Mouse (Mus musculus) midbrain, embryonic 16.5 days (tissue): Measurements from ENCODE around the gene Pcbp3. TPM values are rescaled to one million over a fixed set of nuclear protein-coding genes. Genes with fewer than 3 reads are reported as not detected.

Source experiments
- ATAC-seq: fragments of 200-750 bp; cut with Nextera tagmentation; 2 replicates; pipeline ENCODE4 v1.8.0; 2017; ENCODE audit warnings: moderate TSS enrichment
- H3K27ac ChIP-seq: fragments of 300-500 bp; sonication (generic); 2 replicates; pipeline ENCODE4 v1.5.1; 2014; ENCODE audit warnings: mild to moderate bottlenecking, low read length, mixed read lengths
- H3K27me3 ChIP-seq: fragments of 300-500 bp; sonication (generic); 2 replicates; pipeline ENCODE4 v1.6.1; 2014; ENCODE audit warnings: low read depth, low read length, mixed read lengths; ENCODE audit not compliant: control insufficient read depth, insufficient read depth
- H3K36me3 ChIP-seq: fragments of 300-500 bp; sonication (generic); 2 replicates; pipeline ENCODE4 v1.6.1; 2014; ENCODE audit warnings: mild to moderate bottlenecking, low read length, moderate library complexity, mixed read lengths; ENCODE audit not compliant: control insufficient read depth, insufficient read depth
- H3K4me1 ChIP-seq: fragments of 300-500 bp; sonication (generic); 2 replicates; pipeline ENCODE4 v1.6.1; 2014; ENCODE audit warnings: mild to moderate bottlenecking, low read length, mixed read lengths; ENCODE audit not compliant: control insufficient read depth, insufficient read depth
- H3K4me2 ChIP-seq: fragments of 300-500 bp; sonication (generic); 2 replicates; pipeline ENCODE4 v1.6.1; 2014; ENCODE audit warnings: mild to moderate bottlenecking, low read length, mixed read lengths
- H3K4me3 ChIP-seq: fragments of 300-500 bp; sonication (generic); 2 replicates; pipeline ENCODE4 v1.5.1; 2014; ENCODE audit warnings: low read depth, mild to moderate bottlenecking, low read length, moderate library complexity, mixed read lengths
- H3K9ac ChIP-seq: fragments of 300-500 bp; sonication (generic); 2 replicates; pipeline ENCODE4 v1.6.1; 2014; ENCODE audit warnings: low read depth, low read length, mixed read lengths
- H3K9me3 ChIP-seq: fragments of 300-500 bp; sonication (generic); replicated peaks from 2 replicates; pipeline ENCODE4 v1.6.1; 2014; ENCODE audit warnings: mild to moderate bottlenecking, low read length, mixed read lengths; ENCODE audit not compliant: control insufficient read depth, poor library complexity, severe bottlenecking
- WGBS: fragments of 180-500 bp; shearing (Covaris S2); extraction: QIAGEN DNeasy Blood & Tissue Kit; methylation state at CpG from one replicate; pipeline ENCODE4 v1.1.7; 2014; 5-methylcytosine and 5-hydroxymethylcytosine counted together
- polyA plus RNA-seq: library from polyadenylated mRNA; unstranded; fragments of >200 nt; fragmentation: Nextera tagmentation; extraction: Ambion mirVana; gene quantifications from 2 replicates; pipeline ENCODE4 v1.2.1, GENCODE M21; 2015

Gene Pcbp3
- polyA plus RNA-seq, 1 experiment from 2014 or later = 78.8 TPM

DNA sequence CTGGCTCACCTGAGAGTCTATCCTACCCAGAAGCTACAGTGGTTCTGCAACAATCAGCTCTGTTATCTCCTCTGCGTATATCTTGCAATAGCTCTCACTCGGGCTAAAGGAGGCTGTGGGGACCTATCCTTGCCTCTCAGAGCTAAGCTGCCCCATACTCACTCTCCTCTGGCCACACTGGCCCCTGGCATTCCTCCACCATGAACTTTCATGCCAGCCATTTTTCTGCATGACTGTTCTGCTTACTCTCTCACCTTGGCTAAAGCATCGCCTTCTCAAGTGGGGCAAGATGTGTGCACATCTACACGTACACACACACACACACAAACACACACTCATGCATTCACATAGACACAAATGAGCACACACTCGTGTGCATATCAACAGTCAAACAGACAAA lies 115.2 kb downstream of the Pcbp3 start:
- Histone ChIP-seq H3K36me3 (no peaks in the 10 kb centered on the region), H3K4me3 (no peak overlapping the region), H3K4me2 (no peak overlapping the region), H3K27me3 (no peaks in the 10 kb centered on the region), H3K9ac (no peak overlapping the region), H3K4me1 (no peaks in the 10 kb centered on the region; the same call in none of the 2 replicates), H3K9me3 (no peaks in the 10 kb centered on the region), H3K27ac (no peak overlapping the region)
- no peak for ATAC-seq
- 92% methylated on average over 5 of the region's 5 CpGs for WGBS

DNA sequence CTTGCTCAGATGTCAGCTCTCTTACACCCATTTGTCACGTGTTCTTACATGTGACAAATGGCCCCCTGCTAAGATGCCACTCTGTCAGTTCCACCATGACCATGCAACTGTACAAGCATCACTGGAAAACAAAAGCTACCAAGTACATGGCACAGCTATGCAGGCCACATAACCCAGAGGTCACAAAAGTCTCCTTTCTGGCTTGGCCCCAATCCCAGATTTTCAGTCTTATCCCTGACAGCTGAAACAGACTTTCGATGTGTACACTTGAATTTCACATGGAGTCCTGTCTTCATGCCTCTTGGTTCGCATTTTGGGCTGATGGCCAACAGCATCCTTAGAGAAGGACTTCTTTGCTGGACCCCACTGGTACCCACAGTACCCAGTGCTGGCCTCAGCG lies 116.8 kb downstream of the Pcbp3 start:
- 78% methylated on average over 4 of the region's 4 CpGs for WGBS

DNA sequence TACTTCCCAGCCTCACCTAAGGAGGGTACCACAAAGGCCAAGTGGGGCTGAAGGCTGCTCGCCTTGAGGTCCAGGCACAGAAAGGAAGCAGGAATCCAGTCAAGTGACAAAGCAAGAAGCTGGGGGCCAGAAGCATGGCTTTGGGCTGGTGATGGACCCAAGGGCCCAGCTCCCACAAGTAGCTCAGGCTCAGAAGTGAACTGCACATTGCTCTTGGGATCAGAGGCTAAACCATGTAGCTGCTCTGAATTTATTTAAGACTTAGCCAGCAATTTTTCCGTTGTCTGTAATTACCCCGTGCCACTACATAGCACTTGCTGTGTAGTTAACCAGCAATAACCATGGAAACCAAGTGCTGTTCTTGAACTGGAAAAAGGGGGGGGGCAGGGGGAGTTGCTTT lies 117.3 kb downstream of the Pcbp3 start:
- 70% methylated on average over 3 of the region's 3 CpGs for WGBS
- ATAC-seq = no peak
- Histone ChIP-seq H3K9ac (no peak overlapping the region), H3K27me3 (no peaks in the 10 kb centered on the region), H3K27ac (no peak overlapping the region), H3K4me3 (no peak overlapping the region), H3K36me3 (no peaks in the 10 kb centered on the region), H3K4me2 (no peak overlapping the region), H3K4me1 (no peaks in the 10 kb centered on the region; the same call in none of the 2 replicates), H3K9me3 (no peaks in the 10 kb centered on the region)

More for the DNA sequence above, 116.8 kb downstream of the Pcbp3 start:
- H3K27ac ChIP-seq = no peak overlapping the region
- no peaks in the 10 kb centered on the region for H3K9me3 ChIP-seq
- H3K4me3 ChIP-seq = no peak overlapping the region
- H3K4me1 ChIP-seq = no peaks in the 10 kb centered on the region; the same call in none of the 2 replicates
- ATAC-seq = no peak
- H3K36me3 ChIP-seq = no peaks in the 10 kb centered on the region
- no peak overlapping the region for H3K4me2 ChIP-seq
- no peak overlapping the region for H3K9ac ChIP-seq
- H3K27me3 ChIP-seq = no peaks in the 10 kb centered on the region

DNA sequence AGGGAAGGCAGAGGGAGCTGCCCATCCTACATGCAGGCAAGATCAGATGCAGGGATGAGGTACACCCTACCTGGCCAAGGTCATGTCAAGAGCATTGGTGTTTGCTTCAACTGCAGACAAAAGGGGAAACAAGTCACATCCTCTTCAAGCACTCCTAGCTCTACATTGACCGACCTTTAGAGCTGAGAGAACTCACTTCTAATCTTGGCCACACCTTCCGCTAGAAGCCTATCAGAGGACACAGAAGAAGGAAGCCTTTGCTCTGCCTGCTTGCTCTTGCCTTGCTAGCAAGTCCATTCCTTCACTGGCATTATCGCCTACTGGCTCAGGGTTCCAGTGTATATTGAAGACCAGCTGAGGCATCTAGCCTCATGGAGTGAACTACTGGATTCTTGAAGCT lies 119.6 kb downstream of the Pcbp3 start:
- Histone ChIP-seq H3K4me1 (no peaks in the 10 kb centered on the region; the same call in none of the 2 replicates), H3K27me3 (no peaks in the 10 kb centered on the region), H3K27ac (no peak overlapping the region), H3K9me3 (no peaks in the 10 kb centered on the region), H3K9ac (no peak overlapping the region), H3K36me3 (no peaks in the 10 kb centered on the region), H3K4me3 (no peak overlapping the region), H3K4me2 (no peak overlapping the region)
- WGBS = 98% methylated on average over 3 of the region's 3 CpGs
- no peak for ATAC-seq

DNA sequence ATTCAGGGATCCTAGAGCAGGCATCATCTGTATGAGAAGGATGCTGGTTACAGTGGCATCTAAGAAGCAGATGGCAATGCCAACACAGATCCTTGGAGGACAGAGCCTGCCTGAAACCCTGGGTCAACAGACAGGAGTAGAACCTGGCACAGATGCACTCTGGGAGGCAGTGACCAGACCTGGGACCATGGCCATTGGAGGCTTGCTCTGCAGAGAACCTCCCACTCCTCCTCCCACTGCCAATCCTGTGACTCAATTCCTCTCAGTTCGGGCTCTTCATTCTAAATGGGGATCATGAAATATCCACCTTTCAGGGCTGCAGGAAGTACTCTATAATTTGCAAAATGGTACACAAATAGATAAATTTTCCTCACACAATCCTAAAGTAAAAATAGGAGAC lies 120.5 kb downstream of the Pcbp3 start:
- no peaks in the 10 kb centered on the region for H3K27me3 ChIP-seq
- no peak overlapping the region for H3K27ac ChIP-seq
- no peak overlapping the region for H3K4me3 ChIP-seq
- no peaks in the 10 kb centered on the region for H3K36me3 ChIP-seq
- no peaks in the 10 kb centered on the region for H3K9me3 ChIP-seq
- WGBS = 92% methylated on average over 1 of the region's 1 CpGs
- H3K9ac ChIP-seq = no peak overlapping the region
- H3K4me2 ChIP-seq = no peak overlapping the region
- H3K4me1 ChIP-seq = no peaks in the 10 kb centered on the region; the same call in none of the 2 replicates
- ATAC-seq = no peak

DNA sequence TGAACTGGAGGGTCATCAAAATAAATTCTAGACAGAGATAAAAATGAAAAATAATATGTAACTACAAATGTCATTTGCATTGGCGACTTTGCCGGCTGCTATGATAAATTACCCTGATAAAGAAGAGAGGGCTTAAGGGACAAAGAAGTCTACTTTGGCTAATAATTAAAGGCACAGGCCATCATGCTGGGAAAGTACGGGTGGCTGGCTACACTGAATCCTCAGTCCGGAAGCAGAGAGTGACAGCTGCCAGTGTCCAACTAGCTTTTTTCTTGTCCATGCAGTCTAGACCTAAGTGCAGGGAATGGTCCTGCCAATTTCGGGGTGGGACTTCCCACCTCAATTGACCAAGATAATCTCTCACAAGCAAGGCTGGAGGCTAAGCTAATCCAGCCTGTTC lies 121.1 kb downstream of the Pcbp3 start:
- no peaks in the 10 kb centered on the region for H3K27me3 ChIP-seq
- H3K9ac ChIP-seq = no peak overlapping the region
- H3K4me2 ChIP-seq = no peak overlapping the region
- H3K36me3 ChIP-seq = no peaks in the 10 kb centered on the region
- ATAC-seq = no peak
- no peaks in the 10 kb centered on the region for H3K9me3 ChIP-seq
- no peak overlapping the region for H3K27ac ChIP-seq
- H3K4me3 ChIP-seq = no peak overlapping the region
- 39% methylated on average over 5 of the region's 5 CpGs for WGBS
- no peaks in the 10 kb centered on the region; the same call in none of the 2 replicates for H3K4me1 ChIP-seq

DNA sequence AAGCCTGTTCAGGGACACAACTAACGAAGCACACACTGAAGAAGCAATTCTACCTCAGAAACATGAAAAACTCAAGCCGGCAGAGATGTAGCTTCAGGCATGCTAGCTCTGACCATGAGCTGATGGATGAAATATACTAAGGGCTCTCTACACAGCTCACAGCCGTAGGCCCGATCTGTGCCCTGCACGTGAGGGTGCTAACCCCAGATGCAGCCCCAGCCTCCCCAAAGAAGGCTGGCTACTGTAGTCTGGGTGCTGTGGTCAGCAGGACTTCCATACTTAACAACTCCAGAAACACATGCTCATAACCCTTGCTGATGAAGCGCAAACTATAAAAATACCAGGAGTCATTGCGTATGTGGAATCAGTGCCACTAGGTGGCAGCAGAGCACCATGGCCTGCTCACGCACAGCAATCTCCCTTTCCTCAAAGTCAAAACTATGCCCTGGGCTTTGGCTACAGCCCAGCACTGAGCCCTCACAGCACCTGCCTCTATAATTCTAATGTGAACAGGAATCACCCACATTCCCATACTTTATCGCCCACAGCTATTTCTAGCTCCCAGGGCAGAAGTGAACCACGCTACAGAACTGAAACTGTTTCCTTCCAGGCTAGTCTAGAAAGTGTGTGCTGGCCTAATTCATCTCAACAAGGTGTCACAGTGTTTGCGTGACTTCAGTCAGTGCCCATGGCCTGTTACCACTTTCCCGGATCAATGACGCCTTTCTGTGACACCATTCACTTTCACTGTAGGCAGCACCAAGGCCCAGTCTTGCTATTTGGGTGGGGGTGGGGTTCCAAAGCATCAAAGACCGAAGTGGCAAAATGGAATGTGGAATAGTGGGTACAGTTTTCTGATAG lies 126.0 kb downstream of the Pcbp3 start:
- H3K4me2 ChIP-seq = no peak overlapping the region
- H3K27ac ChIP-seq = no peak overlapping the region
- no peak overlapping the region for H3K4me3 ChIP-seq
- H3K9me3 ChIP-seq = no peaks in the 10 kb centered on the region
- no peaks in the 10 kb centered on the region; the same call in 1 of the 2 replicates for H3K4me1 ChIP-seq
- H3K36me3 ChIP-seq = no peaks in the 10 kb centered on the region
- H3K27me3 ChIP-seq = no peaks in the 10 kb centered on the region
- ATAC-seq = peak; percentile 87
- 56% methylated on average over 14 of the region's 14 CpGs for WGBS
- no peak overlapping the region for H3K9ac ChIP-seq

DNA sequence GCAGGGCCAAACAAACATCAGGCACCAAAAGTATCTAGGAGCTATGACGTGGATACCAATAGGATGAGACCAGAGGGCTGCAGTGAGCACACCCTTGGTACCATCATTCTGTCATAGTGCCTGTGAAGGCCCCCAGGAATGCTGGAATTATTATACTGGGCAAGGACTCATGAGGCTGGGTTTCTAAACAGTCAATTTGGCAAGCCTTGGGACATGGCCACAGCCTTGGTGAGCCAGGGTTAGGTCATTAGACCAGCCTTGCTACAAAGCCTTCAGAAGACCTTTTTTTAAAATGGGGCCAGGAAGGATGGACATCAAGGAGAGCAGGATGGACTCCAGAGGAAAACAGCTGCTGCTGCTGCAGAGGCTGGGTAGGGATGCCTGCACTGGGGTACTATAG lies 128.8 kb downstream of the Pcbp3 start:
- Histone ChIP-seq H3K9ac (no peak overlapping the region), H3K27me3 (no peaks in the 10 kb centered on the region), H3K4me1 (no peaks in the 10 kb centered on the region; the same call in 1 of the 2 replicates), H3K4me3 (no peak overlapping the region), H3K27ac (no peak overlapping the region), H3K9me3 (no peaks in the 10 kb centered on the region), H3K4me2 (no peak overlapping the region), H3K36me3 (no peaks in the 10 kb centered on the region)
- no peak for ATAC-seq
- WGBS = 97% methylated on average over 1 of the region's 1 CpGs

DNA sequence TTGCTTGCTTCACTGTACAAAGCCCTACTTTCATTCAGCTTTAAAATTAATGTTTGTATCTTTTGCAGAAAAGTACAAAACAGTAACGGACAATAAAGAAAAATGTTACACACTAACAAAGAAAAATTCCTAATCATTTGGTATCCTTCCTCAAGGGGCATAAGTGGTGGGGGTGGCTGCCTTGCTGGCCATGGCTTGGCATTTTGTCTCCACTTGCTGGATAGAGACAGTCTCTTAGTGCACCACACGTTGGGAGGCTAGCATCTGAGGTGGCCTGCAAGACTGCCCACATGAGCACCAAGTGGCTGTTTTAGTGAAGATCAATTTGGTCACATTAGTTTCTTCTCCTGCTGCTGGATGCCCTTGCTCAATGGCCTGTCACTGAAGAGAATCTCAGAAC lies 129.8 kb downstream of the Pcbp3 start:
- Histone ChIP-seq H3K4me1 (no peaks in the 10 kb centered on the region; the same call in 1 of the 2 replicates), H3K4me2 (no peak overlapping the region), H3K36me3 (no peaks in the 10 kb centered on the region), H3K9me3 (no peaks in the 10 kb centered on the region), H3K27me3 (no peaks in the 10 kb centered on the region), H3K9ac (no peak overlapping the region), H3K27ac (no peak overlapping the region), H3K4me3 (no peak overlapping the region)
- ATAC-seq = no peak
- whole genome bisulfite sequencing = 83% methylated on average over 2 of the region's 2 CpGs
